Mouse (Mus musculus) MN1 (cell line): Measurements from ENCODE around the gene Nrip1.

Source experiments
- DNase-seq: peaks from one replicate; pipeline ENCODE4 v3.0.0-alpha.2; 2016; ENCODE audit warnings: low spot score

Gene Nrip1

GRCm38 (mm10) chr16:76347719-76348421 lies 25.8 kb downstream of the Nrip1 start:
- no peak for DNase-seq

GRCm38 (mm10) chr16:76346371-76346770 lies 27.3 kb downstream of the Nrip1 start:
- DNase-seq, result no peak

GRCm38 (mm10) chr16:76344761-76345368 lies 28.8 kb downstream of the Nrip1 start:
- no peak for DNase-seq

- DNase-seq, result no peak
These were observed 29.6 kb downstream of the Nrip1 start for GRCm38 (mm10) chr16:76344030-76344429.

- DNase-seq, result no peak
These were observed 32.0 kb downstream of the Nrip1 start for GRCm38 (mm10) chr16:76341636-76342035.

GRCm38 (mm10) chr16:76339256-76339655 lies 34.4 kb downstream of the Nrip1 start:
- DNase-seq, result no peak

GRCm38 (mm10) chr16:76337351-76337750 lies 36.3 kb downstream of the Nrip1 start:
- DNase-seq, result no peak

- no peak for DNase-seq
These were observed 36.7 kb downstream of the Nrip1 start for GRCm38 (mm10) chr16:76336932-76337331.

- DNase-seq, result no peak
These were observed 37.7 kb downstream of the Nrip1 start for GRCm38 (mm10) chr16:76335913-76336312.

- DNase-seq, result no peak
These were observed 41.5 kb downstream of the Nrip1 start for GRCm38 (mm10) chr16:76332127-76332526.

- no peak for DNase-seq
These were observed 42.4 kb downstream of the Nrip1 start for GRCm38 (mm10) chr16:76331231-76331630.

GRCm38 (mm10) chr16:76325315-76325710 lies 48.3 kb downstream of the Nrip1 start:
- DNase-seq, result no peak

GRCm38 (mm10) chr16:76324411-76325314 lies 49.0 kb downstream of the Nrip1 start:
- DNase-seq, result no peak

GRCm38 (mm10) chr16:76323594-76324307 lies 49.9 kb downstream of the Nrip1 start:
- DNase-seq, result no peak

GRCm38 (mm10) chr16:76323141-76323540 lies 50.5 kb downstream of the Nrip1 start:
- no peak for DNase-seq

- DNase-seq, result no peak
These were observed 52.0 kb downstream of the Nrip1 start for GRCm38 (mm10) chr16:76321527-76322165.

GRCm38 (mm10) chr16:76320118-76320473 lies 53.5 kb downstream of the Nrip1 start:
- no peak for DNase-seq

- DNase-seq, result no peak
These were observed 54.1 kb downstream of the Nrip1 start for GRCm38 (mm10) chr16:76319364-76320117.

GRCm38 (mm10) chr16:76318331-76318922 lies 55.2 kb downstream of the Nrip1 start:
- DNase-seq, result no peak
